Mouse (Mus musculus) embryonic facial prominence, embryonic 11.5 days (tissue): Measurements from ENCODE around the gene Cd47. TPM values are rescaled to one million over a fixed set of nuclear protein-coding genes. Genes with fewer than 3 reads are reported as not detected.

Experiments
- ATAC-seq: fragments of 200-750 bp; cut with Nextera tagmentation; replicated peaks from 2 replicates; pipeline ENCODE4 v1.8.0; 2017; ENCODE audit warnings: low read depth; ENCODE audit not compliant: insufficient number of reproducible peaks, low FRiP score, low TSS enrichment
- DNase-seq: peaks from one replicate; pipeline ENCODE4 v3.0.0-alpha.2; 2015; ENCODE audit warnings: low spot score
- H3K27ac ChIP-seq: fragments of 300-500 bp; sonication (generic); replicated peaks from 2 replicates; pipeline ENCODE4 v1.5.1; 2014; ENCODE audit warnings: mild to moderate bottlenecking, low read depth, low read length, control low read depth
- H3K27me3 ChIP-seq: fragments of 300-500 bp; sonication (generic); 2 replicates; pipeline ENCODE4 v1.6.1; 2014; ENCODE audit warnings: mild to moderate bottlenecking, low read length, moderate library complexity, mixed read lengths; ENCODE audit not compliant: control insufficient read depth, insufficient read depth
- H3K36me3 ChIP-seq: fragments of 300-500 bp; sonication (generic); replicated peaks from 2 replicates; pipeline ENCODE4 v1.6.1; 2014; ENCODE audit warnings: low read depth, mild to moderate bottlenecking, low read length, moderate library complexity, mixed read lengths; ENCODE audit not compliant: control insufficient read depth, insufficient read depth
- H3K4me1 ChIP-seq: fragments of 300-500 bp; sonication (generic); 2 replicates; pipeline ENCODE4 v1.6.1; 2014; ENCODE audit warnings: low read length, mixed read lengths; ENCODE audit not compliant: control insufficient read depth, insufficient read depth
- H3K4me2 ChIP-seq: fragments of 300-500 bp; sonication (generic); 2 replicates; pipeline ENCODE4 v1.6.1; 2014; ENCODE audit warnings: low read depth, mild to moderate bottlenecking, control low read depth, low read length, moderate library complexity
- H3K4me3 ChIP-seq: fragments of 300-500 bp; sonication (generic); 2 replicates; pipeline ENCODE4 v1.5.1; 2014; ENCODE audit warnings: low read depth, low read length, control low read depth
- H3K9ac ChIP-seq: fragments of 300-500 bp; sonication (generic); replicated peaks from 2 replicates; pipeline ENCODE4 v1.6.1; 2014; ENCODE audit warnings: mild to moderate bottlenecking, control low read depth, low read length
- H3K9me3 ChIP-seq: fragments of 300-500 bp; sonication (generic); replicated peaks from 2 replicates; pipeline ENCODE4 v1.6.1; 2016; ENCODE audit warnings: mild to moderate bottlenecking, low read length, inconsistent platforms, mixed read lengths; ENCODE audit not compliant: control insufficient read depth
- WGBS: fragments of 180-500 bp; shearing (Covaris S2); extraction: QIAGEN DNeasy Blood & Tissue Kit; methylation state at CpG from one replicate; pipeline ENCODE4 v1.1.7; 2014; 5-methylcytosine and 5-hydroxymethylcytosine counted together
- polyA plus RNA-seq: library from polyadenylated mRNA; unstranded; fragments of >200 nt; fragmentation: Nextera tagmentation; extraction: Ambion mirVana; gene quantifications from 2 replicates; pipeline ENCODE4 v1.2.1, GENCODE M21; 2014

Gene Cd47
- polyA plus RNA-seq, 1 experiment from 2014 or later = 48.5 TPM

GRCm38 (mm10) chr16:49796271-49796670 is 4.1 kb upstream of the Cd47 start:
- H3K4me1 ChIP-seq = no peaks in the 10 kb centered on the region
- no peak overlapping the region for H3K9ac ChIP-seq
- H3K4me2 ChIP-seq = no peak overlapping the region
- H3K4me3 ChIP-seq = no peak overlapping the region
- no peaks in the 10 kb centered on the region for H3K27me3 ChIP-seq
- no peaks in the 10 kb centered on the region for H3K9me3 ChIP-seq
- ATAC-seq = no peak
- 83% methylated on average over 2 of the region's 2 CpGs for WGBS
- no peak for DNase-seq
- H3K36me3 ChIP-seq = no peaks in the 10 kb centered on the region
- no peak overlapping the region for H3K27ac ChIP-seq

DNA sequence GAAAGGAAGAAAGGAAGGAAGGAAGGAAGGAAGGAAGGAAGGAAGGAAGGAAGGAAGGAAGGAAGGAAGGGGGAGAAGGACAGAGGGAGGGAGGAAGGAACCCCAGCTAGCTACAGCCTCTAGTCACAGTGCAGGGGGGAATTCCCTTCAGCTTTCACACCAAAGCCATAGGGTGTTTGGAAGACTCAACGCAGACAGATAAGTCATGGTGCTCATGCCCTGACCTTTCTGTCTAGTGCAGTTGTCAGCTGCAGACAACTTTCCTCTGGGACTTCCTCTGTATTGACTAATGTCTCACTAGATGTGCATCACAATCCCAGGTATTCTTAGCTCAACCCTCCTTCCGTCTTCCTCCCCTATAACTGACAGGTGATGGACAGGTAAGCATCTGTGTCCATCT is 3.4 kb upstream of the Cd47 start:
- H3K9me3 ChIP-seq = no peaks in the 10 kb centered on the region
- no peaks in the 10 kb centered on the region for H3K27me3 ChIP-seq
- DNase-seq (no peak), ATAC-seq (no peak)
- no peak overlapping the region for H3K4me3 ChIP-seq
- no peaks in the 10 kb centered on the region for H3K4me1 ChIP-seq
- 91% methylated on average over 2 of the region's 2 CpGs for WGBS
- H3K27ac ChIP-seq = no peak overlapping the region
- no peak overlapping the region for H3K4me2 ChIP-seq
- H3K9ac ChIP-seq = no peak overlapping the region
- no peaks in the 10 kb centered on the region for H3K36me3 ChIP-seq

- Histone ChIP-seq H3K4me1 (no peaks in the 10 kb centered on the region), H3K27me3 (no peaks in the 10 kb centered on the region), H3K4me2 (no peak overlapping the region), H3K27ac (no peak overlapping the region), H3K9ac (no peak overlapping the region), H3K9me3 (no peaks in the 10 kb centered on the region), H3K36me3 (no peaks in the 10 kb centered on the region), H3K4me3 (no peak overlapping the region)
- DNase-seq (no peak), ATAC-seq (no peak)
- WGBS = 78% methylated on average over 6 of the region's 6 CpGs
Observed at GRCm38 (mm10) chr16:49798790-49799189, 1.5 kb upstream of the Cd47 start.

- H3K4me1 ChIP-seq = no peaks in the 10 kb centered on the region
- no peaks in the 10 kb centered on the region for H3K9me3 ChIP-seq
- no peak for DNase-seq
- H3K9ac ChIP-seq = no peak overlapping the region
- H3K36me3 ChIP-seq = no peaks in the 10 kb centered on the region
- H3K27me3 ChIP-seq = no peaks in the 10 kb centered on the region
- H3K4me3 ChIP-seq = no peak overlapping the region
- no peak overlapping the region for H3K27ac ChIP-seq
- WGBS = 82% methylated on average over 5 of the region's 5 CpGs
- ATAC-seq = no peak
- H3K4me2 ChIP-seq = no peak overlapping the region
Observed at GRCm38 (mm10) chr16:49800996-49801395, 663 bp downstream of the Cd47 start.

DNA sequence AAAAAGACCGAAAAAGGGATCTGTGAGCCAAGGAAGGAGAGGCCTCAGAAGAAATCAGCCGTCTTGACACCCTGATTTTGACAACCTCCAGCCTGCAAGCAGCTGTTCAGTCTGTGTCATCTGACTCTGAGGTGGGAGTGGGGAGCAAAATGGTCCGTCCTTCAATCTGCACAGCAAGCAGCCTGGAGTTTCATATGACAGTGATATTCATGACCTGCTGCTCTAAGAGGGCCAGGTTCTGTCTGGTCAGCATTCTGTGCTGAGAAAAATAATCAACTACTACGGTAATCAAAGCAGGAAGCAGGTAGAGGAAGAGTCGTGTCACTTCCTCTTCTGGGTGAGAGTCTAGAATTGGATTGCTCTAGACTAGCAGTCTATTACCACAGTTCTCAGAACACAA is 1.1 kb downstream of the Cd47 start:
- Histone ChIP-seq H3K27ac (no peak overlapping the region), H3K4me3 (no peak overlapping the region), H3K4me1 (no peaks in the 10 kb centered on the region), H3K4me2 (no peak overlapping the region), H3K36me3 (no peaks in the 10 kb centered on the region), H3K9ac (no peak overlapping the region), H3K9me3 (no peaks in the 10 kb centered on the region), H3K27me3 (no peaks in the 10 kb centered on the region)
- ATAC-seq (no peak), DNase-seq (no peak)
- 53% methylated on average over 5 of the region's 5 CpGs for WGBS

DNA sequence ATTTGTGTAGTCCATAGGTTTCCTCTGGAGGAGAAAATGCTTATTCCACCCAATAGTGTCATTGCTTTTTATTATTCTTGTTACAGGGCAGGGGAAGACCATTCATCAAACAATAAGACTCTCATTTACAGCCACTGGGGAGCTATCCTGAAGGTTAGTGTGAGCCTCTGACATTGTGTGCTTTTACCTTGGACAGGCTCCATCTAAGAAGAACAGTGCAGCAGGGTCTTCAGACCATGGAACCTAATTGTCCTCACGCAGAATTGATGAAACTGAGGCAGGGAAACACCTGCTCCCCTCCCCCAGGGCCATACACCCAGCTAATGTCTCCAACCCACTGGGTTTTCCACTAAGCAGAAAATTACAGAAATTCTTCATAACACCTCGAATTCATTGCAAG is 2.7 kb downstream of the Cd47 start:
- Histone ChIP-seq H3K9me3 (no peaks in the 10 kb centered on the region), H3K27me3 (no peaks in the 10 kb centered on the region), H3K4me1 (no peaks in the 10 kb centered on the region), H3K36me3 (no peaks in the 10 kb centered on the region), H3K4me2 (no peak overlapping the region), H3K9ac (no peak overlapping the region), H3K4me3 (no peak overlapping the region), H3K27ac (no peak overlapping the region)
- DNase-seq = no peak
- no peak for ATAC-seq
- WGBS = 69% methylated on average over 2 of the region's 2 CpGs

- no peaks in the 10 kb centered on the region for H3K9me3 ChIP-seq
- no peak overlapping the region for H3K9ac ChIP-seq
- DNase-seq = peak; percentile 39
- no peaks in the 10 kb centered on the region for H3K4me1 ChIP-seq
- WGBS = 3% methylated on average over 12 of the region's 12 CpGs
- H3K4me3 ChIP-seq = no peak overlapping the region
- H3K4me2 ChIP-seq = peak overlapping the region; percentile 25
- H3K27me3 ChIP-seq = no peaks in the 10 kb centered on the region
- ATAC-seq = peak; percentile 58
- H3K36me3 ChIP-seq = no peaks in the 10 kb centered on the region
- H3K27ac ChIP-seq = no peak overlapping the region
Observed at GRCm38 (mm10) chr16:49803932-49804461, 3.7 kb downstream of the Cd47 start.

GRCm38 (mm10) chr16:49806920-49807319 is 6.6 kb downstream of the Cd47 start:
- H3K27me3 ChIP-seq = no peaks in the 10 kb centered on the region
- H3K27ac ChIP-seq = no peak overlapping the region
- H3K9ac ChIP-seq = no peak overlapping the region
- ATAC-seq (no peak), DNase-seq (no peak)
- no peaks in the 10 kb centered on the region for H3K36me3 ChIP-seq
- no peaks in the 10 kb centered on the region for H3K4me1 ChIP-seq
- H3K4me2 ChIP-seq = no peak overlapping the region
- no peaks in the 10 kb centered on the region for H3K9me3 ChIP-seq
- no peak overlapping the region for H3K4me3 ChIP-seq
- 83% methylated on average over 10 of the region's 10 CpGs for WGBS
